22 mouse cellular contexts compared by ENCODE assay signal in genomic region chr8:54114581-54114980, GRCm38 (mm10). TPM values are rescaled to one million over a fixed set of nuclear protein-coding genes. Genes with fewer than 3 reads are reported as not detected.
DNase-seq lines count a peak whose midpoint lies in the region; ATAC-seq lines count a peak whose summit lies in the region.
"Had no signal": no experiment of that assay in that cellular context is flagged by ENCODE, and none has a peak within 500 bp of the region (broad histone marks: within the 10 kb centered on the region; RNA-seq: fewer than 3 reads in every experiment).

No protein-coding gene starts in this region.

- H3K27ac ChIP-seq in hindbrain, embryonic 10.5 days: no peak overlapping the region
- H3K27ac ChIP-seq in hindbrain, embryonic 12.5 days: no peak overlapping the region
- H3K27ac ChIP-seq: heart, embryonic 15.5 days; hindbrain, postnatal 0 days; left cerebral cortex, adult 2 months; liver, embryonic 12.5 days had no signal

- H3K4me3 ChIP-seq in hindbrain, embryonic 10.5 days: no peak overlapping the region
- no peak overlapping the region for H3K4me3 ChIP-seq in hindbrain, embryonic 12.5 days
- H3K4me3 ChIP-seq: heart, embryonic 15.5 days; left cerebral cortex, adult 2 months; liver, embryonic 12.5 days had no signal

- no peak overlapping the region for H3K9ac ChIP-seq in hindbrain, embryonic 12.5 days
- H3K9ac ChIP-seq: heart, embryonic 15.5 days; liver, embryonic 12.5 days had no signal

- ATAC-seq in hindbrain, embryonic 12.5 days (ENCODE audit: low FRiP score): no peak
- ATAC-seq: forebrain, embryonic 16.5 days; hindbrain, postnatal 0 days; liver, embryonic 12.5 days; midbrain, embryonic 16.5 days had no signal

- no peaks in the 10 kb centered on the region for H3K36me3 ChIP-seq in hindbrain, embryonic 10.5 days
- no peaks in the 10 kb centered on the region for H3K36me3 ChIP-seq in hindbrain, embryonic 12.5 days
- H3K36me3 ChIP-seq: heart, embryonic 15.5 days; liver, embryonic 12.5 days had no signal

- DNase-seq in hindbrain, embryonic 10.5 days (ENCODE audit: low spot score): peak; percentile 5
- DNase-seq in embryo, embryonic 9.5 days (ENCODE audit: extremely low spot score): peak; percentile 9
- DNase-seq in forelimb bud, embryonic 11.5 days (ENCODE audit: low read depth, low spot score): peak; percentile 63
- DNase-seq in left cerebral cortex, adult 18-20 months (ENCODE audit: low spot score in 2 of 2): no peak
- DNase-seq in layer of hippocampus, adult 11-12 months (ENCODE audit: low spot score): no peak
- DNase-seq in thymus, postnatal 10 days (ENCODE audit: low spot score in 2 of 2): no peak
- DNase-seq: adrenal gland, adult 8-10 months; B cell, adult 2 months; cerebellum, adult 9-11 months; heart, postnatal 4 days; kidney, adult 18-20 months; kidney, postnatal 10 days; left cerebral cortex, postnatal 4 days; lung, adult 2 months; thymus, postnatal 36 days had no signal

- no peaks in the 10 kb centered on the region for H3K9me3 ChIP-seq in hindbrain, embryonic 10.5 days
- no peaks in the 10 kb centered on the region for H3K9me3 ChIP-seq in hindbrain, embryonic 12.5 days (replicated peaks)
- H3K9me3 ChIP-seq: heart, embryonic 15.5 days; liver, embryonic 12.5 days had no signal

- H3K4me1 ChIP-seq in hindbrain, embryonic 10.5 days (replicated peaks): no peaks in the 10 kb centered on the region
- no peaks in the 10 kb centered on the region for H3K4me1 ChIP-seq in hindbrain, embryonic 12.5 days
- H3K4me1 ChIP-seq: liver, embryonic 12.5 days had no signal

- WGBS in hindbrain, embryonic 10.5 days: 58% methylated on average over 3 of the region's 3 CpGs
- 55% methylated on average over 3 of the region's 3 CpGs for WGBS in hindbrain, embryonic 12.5 days

- no peaks in the 10 kb centered on the region for H3K27me3 ChIP-seq in hindbrain, embryonic 10.5 days (ENCODE audit: insufficient read depth, poor library complexity, severe bottlenecking)
- H3K27me3 ChIP-seq in hindbrain, embryonic 12.5 days: no peaks in the 10 kb centered on the region
- H3K27me3 ChIP-seq: heart, embryonic 15.5 days; liver, embryonic 12.5 days had no signal

- no peak overlapping the region for H3K4me2 ChIP-seq in hindbrain, embryonic 12.5 days (replicated peaks)
- H3K4me2 ChIP-seq: heart, embryonic 15.5 days; liver, embryonic 12.5 days had no signal

RNA-seq across cellular contexts. Expression of gene Vegfc, which starts 37.2 kb away (rescaled TPM):
- 6.3 and 6.8 TPM in 2 replicates for polyA plus RNA-seq in hindbrain, embryonic 10.5 days (2016; fragmentation: Nextera tagmentation; extraction: Ambion mirVana)
- polyA plus RNA-seq in hindbrain, embryonic 12.5 days (2016; fragmentation: Nextera tagmentation; extraction: Ambion mirVana): 7.5 and 8.4 TPM in 2 replicates
- total RNA-seq in left cerebral cortex, adult 18-20 months (2021): 1 to 10 TPM; 2.1 to 4.8 TPM

Comparison
In these comparisons a context has a peak if more than half of its experiments do, and no peak if none do; other contexts are left out.
1. DNase-seq: peak in hindbrain, embryonic 10.5 days (single experiment), embryo, embryonic 9.5 days (single experiment) and forelimb bud, embryonic 11.5 days (single experiment); none in left cerebral cortex, adult 18-20 months (0 of 2), layer of hippocampus, adult 11-12 months (single experiment) and thymus, postnatal 10 days (0 of 2).